Comparison of ENCODE assay signal across 20 mouse cellular contexts in genomic region chr5:130169109-130169508, GRCm38 (mm10). TPM values are rescaled to one million over a fixed set of nuclear protein-coding genes. Genes with fewer than 3 reads are reported as not detected.
DNase-seq lines count a peak whose midpoint lies in the region; ATAC-seq and TF ChIP-seq lines count a peak whose summit lies in the region.
"Had no signal": no experiment of that assay in that cellular context is flagged by ENCODE, and none has a peak within 500 bp of the region (broad histone marks: within the 10 kb centered on the region; RNA-seq: fewer than 3 reads in every experiment).

No protein-coding gene starts in this region.

- H3K9ac ChIP-seq in kidney, embryonic 16.5 days (replicated peaks; ENCODE audit: low read length): no peak overlapping the region
- no peak overlapping the region for H3K9ac ChIP-seq in liver, embryonic 14.5 days (replicated peaks)
- H3K9ac ChIP-seq: embryonic facial prominence, embryonic 12.5 days; forebrain, postnatal 0 days; limb, embryonic 12.5 days had no signal

- H3K4me2 ChIP-seq in kidney, embryonic 16.5 days (replicated peaks; ENCODE audit: low read depth, low read length): no peak overlapping the region
- H3K4me2 ChIP-seq in liver, embryonic 14.5 days (ENCODE audit: low read depth): no peak overlapping the region
- H3K4me2 ChIP-seq: embryonic facial prominence, embryonic 12.5 days; limb, embryonic 12.5 days; midbrain, embryonic 11.5 days had no signal

- ATAC-seq in kidney, embryonic 16.5 days (ENCODE audit: low FRiP score, low TSS enrichment): no peak
- ATAC-seq in liver, embryonic 14.5 days (ENCODE audit: insufficient read depth): no peak
- ATAC-seq in monocyte, adult 5-6 weeks (replicated peaks; ENCODE audit: insufficient number of reproducible peaks, low FRiP score, low TSS enrichment, poor library complexity, severe bottlenecking): no peak
- ATAC-seq: forebrain, postnatal 0 days had no signal

- whole genome bisulfite sequencing in heart, embryonic 10.5 days: 30% methylated on average over 6 of the region's 6 CpGs
- 48% methylated on average over 6 of the region's 6 CpGs for WGBS in kidney, embryonic 16.5 days
- 70% methylated on average over 6 of the region's 6 CpGs for WGBS in liver, embryonic 14.5 days (ENCODE audit: insufficient replicate concordance)

- no peaks in the 10 kb centered on the region for H3K27me3 ChIP-seq in heart, embryonic 10.5 days (ENCODE audit: insufficient read depth, poor library complexity, severe bottlenecking)
- H3K27me3 ChIP-seq in kidney, embryonic 16.5 days (ENCODE audit: insufficient read depth, low read length): no peaks in the 10 kb centered on the region
- H3K27me3 ChIP-seq in liver, embryonic 14.5 days (ENCODE audit: control insufficient read depth, insufficient read depth, low read length): no peaks in the 10 kb centered on the region
- H3K27me3 ChIP-seq: limb, embryonic 12.5 days had no signal

- H3K36me3 ChIP-seq in heart, embryonic 10.5 days: no peaks in the 10 kb centered on the region
- H3K36me3 ChIP-seq in kidney, embryonic 16.5 days (ENCODE audit: insufficient read depth, low read length): no peaks in the 10 kb centered on the region
- H3K36me3 ChIP-seq in liver, embryonic 14.5 days (replicated peaks; ENCODE audit: control insufficient read depth, insufficient read depth, low read depth): no peaks in the 10 kb centered on the region
- H3K36me3 ChIP-seq: embryonic facial prominence, embryonic 12.5 days; hindbrain, embryonic 10.5 days; limb, embryonic 12.5 days had no signal

- no peaks in the 10 kb centered on the region for H3K9me3 ChIP-seq in heart, embryonic 10.5 days
- H3K9me3 ChIP-seq in kidney, embryonic 16.5 days (ENCODE audit: low read length): no peaks in the 10 kb centered on the region
- no peaks in the 10 kb centered on the region for H3K9me3 ChIP-seq in liver, embryonic 14.5 days (ENCODE audit: control insufficient read depth, low read length)
- H3K9me3 ChIP-seq: embryonic facial prominence, embryonic 12.5 days; hindbrain, embryonic 10.5 days; limb, embryonic 12.5 days had no signal

- no peak for TF ChIP-seq CTCF in liver, embryonic 14.5 days (IDR thresholded peaks at IDR 0.05; ENCODE audit: low read depth)

- H3K4me3 ChIP-seq in heart, embryonic 10.5 days: no peak overlapping the region
- no peak overlapping the region for H3K4me3 ChIP-seq in kidney, embryonic 16.5 days (ENCODE audit: low read length)
- no peak overlapping the region for H3K4me3 ChIP-seq in liver, embryonic 14.5 days (ENCODE audit: insufficient read depth in 1 of 2, low read depth in 2 of 2, low read length in 2 of 2)
- H3K4me3 ChIP-seq: embryonic facial prominence, embryonic 12.5 days; gastrocnemius, adult 2 months; hindbrain, embryonic 10.5 days; layer of hippocampus, adult 2 months; limb, embryonic 12.5 days had no signal

- H3K27ac ChIP-seq in heart, embryonic 10.5 days: peak overlapping the region; percentile 5; the same call in 1 of the 2 replicates
- no peak overlapping the region for H3K27ac ChIP-seq in kidney, embryonic 16.5 days (ENCODE audit: low read length)
- H3K27ac ChIP-seq in liver, embryonic 14.5 days: peak overlapping the region; percentile 1
- H3K27ac ChIP-seq: embryonic facial prominence, embryonic 12.5 days; gastrocnemius, adult 2 months; hindbrain, embryonic 10.5 days; layer of hippocampus, adult 2 months; limb, embryonic 12.5 days; macrophage had no signal

- no peak for TF ChIP-seq EP300 in liver, embryonic 14.5 days (IDR thresholded peaks at IDR 0.05; ENCODE audit: low read depth)

- no peak for DNase-seq in heart, embryonic 10.5 days (ENCODE audit: low spot score)
- DNase-seq in heart, adult 8-10 months (ENCODE audit: low spot score): no peak
- DNase-seq in kidney, postnatal 10 days: peak; percentile 40
- DNase-seq in 3134 (ENCODE audit: extremely low read depth, insufficient read length, low spot score): peak; percentile 60
- no peak for DNase-seq in liver, embryonic 14.5 days (ENCODE audit: low read depth in 3 of 3, low spot score in 3 of 3)
- no peak for DNase-seq in urinary bladder, postnatal 25 days (ENCODE audit: low spot score)
- DNase-seq: adrenal gland, postnatal 25 days; cerebellum, adult 2 months; forebrain, postnatal 0 days; gastrocnemius, adult 2 months; kidney, adult 8-10 months; thymus, postnatal 14 days had no signal

- H3K4me1 ChIP-seq in heart, embryonic 10.5 days: peaks cover 28% of the 10 kb centered on the region
- peaks cover 17% of the 10 kb centered on the region for H3K4me1 ChIP-seq in kidney, embryonic 16.5 days (ENCODE audit: insufficient read depth, low read length)
- peaks cover 37 to 45% of the 10 kb centered on the region in 2 experiments for H3K4me1 ChIP-seq in liver, embryonic 14.5 days (replicated peaks; ENCODE audit: control insufficient read depth in 2 of 2, insufficient read depth in 2 of 2, low read length in 1 of 2)

RNA-seq across cellular contexts. Expression of gene Rabgef1, which starts 2.5 kb away (rescaled TPM):
- polyA plus RNA-seq in heart, embryonic 10.5 days (2016; fragmentation: Nextera tagmentation; extraction: Ambion mirVana): 21.2 and 25.5 TPM in 2 replicates
- total RNA-seq in heart, adult 8-10 months (2022): 10 to 100 TPM; 20.6 to 24.3 (median 22.0) TPM
- polyA plus RNA-seq in kidney, embryonic 16.5 days (2015; fragmentation: Nextera tagmentation; extraction: Ambion mirVana): 32.6 and 33.2 TPM in 2 replicates
- polyA plus RNA-seq in liver, embryonic 14.5 days (2012; rRNA removed): 9.9 and 13.7 TPM in 2 replicates
- polyA plus RNA-seq in liver, embryonic 14.5 days (2014; fragmentation: Nextera tagmentation; extraction: Ambion mirVana): 19.7 and 23.9 TPM in 2 replicates
- total RNA-seq in monocyte, adult 5-6 weeks (2017): 41.1 to 67.6 TPM (median 53.3 TPM) in 3 replicates

RNA-seq across cellular contexts. Expression of gene Kctd7, which starts 24.4 kb away (rescaled TPM):
- 4.4 and 4.8 TPM in 2 replicates for polyA plus RNA-seq in heart, embryonic 10.5 days (2016; fragmentation: Nextera tagmentation; extraction: Ambion mirVana)
- total RNA-seq in heart, adult 8-10 months (2022): 1 to 10 TPM; 2.1 to 3.6 (median 3.1) TPM
- polyA plus RNA-seq in kidney, embryonic 16.5 days (2015; fragmentation: Nextera tagmentation; extraction: Ambion mirVana): 5.9 and 6.3 TPM in 2 replicates
- polyA plus RNA-seq in liver, embryonic 14.5 days (2012; rRNA removed): 3.2 and 3.6 TPM in 2 replicates
- polyA plus RNA-seq in liver, embryonic 14.5 days (2014; fragmentation: Nextera tagmentation; extraction: Ambion mirVana): 3.8 and 6.6 TPM in 2 replicates
- total RNA-seq in monocyte, adult 5-6 weeks (2017): 0.95 to 4.5 TPM (median 1.5 TPM) in 3 replicates

RNA-seq across cellular contexts. Expression of gene Tmem248, which starts 47.8 kb away (rescaled TPM):
- 30.9 and 35.7 TPM in 2 replicates for polyA plus RNA-seq in heart, embryonic 10.5 days (2016; fragmentation: Nextera tagmentation; extraction: Ambion mirVana)
- 10 to 100 TPM; 38.1 to 48.4 (median 46.1) TPM for total RNA-seq in heart, adult 8-10 months (2022)
- polyA plus RNA-seq in kidney, embryonic 16.5 days (2015; fragmentation: Nextera tagmentation; extraction: Ambion mirVana): 33.4 and 35.1 TPM in 2 replicates
- polyA plus RNA-seq in liver, embryonic 14.5 days (2012; rRNA removed): 12.5 and 14.1 TPM in 2 replicates
- polyA plus RNA-seq in liver, embryonic 14.5 days (2014; fragmentation: Nextera tagmentation; extraction: Ambion mirVana): 25.4 and 26.6 TPM in 2 replicates
- total RNA-seq in monocyte, adult 5-6 weeks (2017): 37.6 to 41.1 TPM (median 40.2 TPM) in 3 replicates

Comparison
In these comparisons a context has a peak if more than half of its experiments do, and no peak if none do; other contexts are left out.
1. DNase-seq: peak in kidney, postnatal 10 days (single experiment) and 3134 (single experiment); none in heart, embryonic 10.5 days (single experiment), heart, adult 8-10 months (single experiment), liver, embryonic 14.5 days (0 of 3) and urinary bladder, postnatal 25 days (single experiment).